Mouse (Mus musculus) E14TG2a.4 (cell line): ENCODE results near the gene C330007P06Rik.
A peak's percentile ranks its signal among the peaks of the same experiment; 100 is the strongest.

Source experiments
- CTCF ChIP-seq: conservative IDR thresholded peaks from 2 replicates; pipeline ENCODE4 v1.5.1; 2014; ENCODE audit warnings: low read length
- POU5F1 ChIP-seq: IDR thresholded peaks from 2 replicates; pipeline ENCODE4 v1.6.1; 2014; ENCODE audit warnings: low read length, borderline replicate concordance

GRCm38 (mm10) chrX:36911343-36911742 lies 37.4 kb upstream of the C330007P06Rik start:
- TF ChIP-seq CTCF (peak; percentile 55), POU5F1 (no peak)
